Mouse (Mus musculus) gastrocnemius, adult 18-20 months (tissue): Measurements from ENCODE around the gene Ddx52. TPM values are rescaled to one million over a fixed set of nuclear protein-coding genes. Genes with fewer than 3 reads are reported as not detected.

Experiments
- DNase-seq: peaks from one replicate; pipeline ENCODE4 v3.0.0; 2021; ENCODE audit warnings: low spot score
- total RNA-seq, 2 experiments: library from RNA; stranded (reverse); gene quantifications; 2 replicates each; pipeline ENCODE4 v1.2.3; 2021

Ddx52 gene
- total RNA-seq, 2 experiments from 2014 or later = 9.5 to 10.5 TPM

DNA sequence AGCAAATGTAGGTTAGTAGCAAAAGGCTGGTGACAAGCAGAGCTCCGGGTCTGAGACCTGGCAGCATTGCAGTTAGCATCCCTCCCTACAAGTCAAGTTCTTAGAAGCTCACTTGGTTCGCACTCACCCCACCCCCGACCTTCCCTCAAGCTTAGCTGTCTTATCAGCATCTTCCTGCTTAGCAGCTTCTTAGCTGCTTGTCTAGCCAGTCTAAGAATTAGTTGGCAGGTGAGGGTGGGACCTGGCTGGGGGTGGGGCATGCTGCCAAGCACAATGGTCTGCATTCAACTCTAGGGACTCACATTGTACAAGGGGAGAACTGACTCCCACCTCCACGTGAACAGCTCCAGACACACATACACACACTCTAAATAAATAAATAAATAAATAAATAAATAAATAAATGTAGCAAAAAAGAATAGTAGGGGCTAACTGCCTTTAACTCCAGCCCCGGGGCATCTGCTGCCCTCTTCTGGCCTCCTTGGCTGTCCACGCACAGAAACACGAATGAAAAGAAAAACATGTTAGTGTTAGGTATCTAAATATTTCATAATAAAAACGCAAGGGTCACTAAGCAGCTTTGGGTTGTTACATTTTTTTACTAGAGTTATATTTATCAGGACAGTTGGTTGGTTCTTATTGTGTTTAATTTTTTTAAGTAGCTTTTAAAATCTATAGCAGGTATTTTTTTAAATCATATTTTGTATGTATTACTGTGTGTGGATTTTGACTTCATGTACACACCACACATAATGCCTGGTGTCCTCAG lies 25.8 kb downstream of the Ddx52 start:
- DNase-seq = no peak

DNA sequence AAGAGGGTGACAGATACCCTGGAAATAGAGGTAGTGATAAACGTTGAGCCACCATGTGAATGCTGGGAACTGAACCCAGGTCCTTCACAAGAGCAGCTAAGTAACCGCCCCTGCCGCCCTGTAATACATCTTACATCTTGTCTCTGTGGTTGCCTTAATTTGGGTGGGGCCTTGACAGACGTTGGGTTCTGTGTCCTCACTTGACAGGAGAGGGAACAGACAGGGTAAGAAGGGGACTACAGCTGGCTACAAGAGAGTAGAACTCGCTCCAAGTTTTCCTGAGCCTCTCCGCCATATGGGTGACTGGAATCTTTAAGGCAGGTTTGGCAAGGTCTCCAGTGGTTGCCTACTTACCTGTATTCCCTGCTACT lies 26.3 kb downstream of the Ddx52 start:
- no peak for DNase-seq

DNA sequence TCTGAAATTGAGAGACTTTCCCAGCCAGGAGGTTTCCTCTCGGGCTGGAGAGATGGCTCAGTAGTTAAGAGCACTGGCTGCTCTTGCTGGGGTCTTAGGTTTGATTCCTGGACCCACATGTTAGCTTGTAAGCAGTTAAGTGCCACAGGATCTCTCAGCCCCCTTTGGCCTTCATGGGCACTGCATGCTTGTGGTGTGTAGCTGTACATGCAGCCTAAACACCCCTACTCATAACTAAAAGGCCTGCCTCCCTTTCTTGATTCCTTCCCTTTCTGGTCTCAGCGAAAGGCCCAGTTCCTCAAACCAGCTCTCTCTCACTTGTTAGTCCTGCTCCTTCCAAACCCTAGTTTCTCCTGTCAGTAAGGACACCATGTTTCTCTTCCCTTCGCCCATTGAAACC lies 27.2 kb downstream of the Ddx52 start:
- no peak for DNase-seq

DNA sequence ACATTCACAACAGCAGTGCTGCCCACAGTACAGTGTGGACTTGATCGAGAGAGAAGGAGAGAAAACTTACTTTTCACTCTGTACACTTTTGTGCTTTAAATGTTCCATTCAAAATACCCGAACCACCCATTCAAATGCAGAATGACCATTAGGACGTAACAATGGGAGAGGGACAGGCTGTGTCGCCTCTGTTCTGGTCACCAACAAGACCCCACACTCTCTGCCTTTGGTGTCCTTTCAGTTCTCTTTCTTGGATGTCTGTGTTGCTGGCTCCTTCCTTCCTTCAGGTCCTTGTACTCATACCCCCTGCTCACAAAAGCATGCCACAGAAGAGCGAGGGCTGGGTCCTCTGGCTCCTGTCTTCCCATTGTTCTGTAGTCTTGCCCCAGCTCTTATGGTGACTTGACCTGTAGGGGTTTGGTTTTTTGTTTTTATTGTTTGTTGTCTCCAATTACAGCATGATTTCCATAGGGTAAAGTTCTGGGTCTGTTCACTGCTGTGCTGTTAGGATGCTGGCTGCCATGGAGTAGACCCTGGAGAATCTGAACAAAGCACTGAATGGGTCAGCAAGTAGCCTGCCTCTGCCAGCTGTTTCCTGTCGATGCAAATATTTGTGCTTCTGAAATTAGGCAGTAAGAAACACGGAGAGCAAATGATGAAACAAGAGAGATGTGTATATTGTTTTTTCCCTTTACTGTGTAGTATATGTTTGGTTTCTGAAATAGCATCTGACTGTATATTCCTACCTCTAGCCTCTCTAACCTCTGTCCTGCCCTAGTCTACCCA lies 32.9 kb downstream of the Ddx52 start:
- DNase-seq = no peak

DNA sequence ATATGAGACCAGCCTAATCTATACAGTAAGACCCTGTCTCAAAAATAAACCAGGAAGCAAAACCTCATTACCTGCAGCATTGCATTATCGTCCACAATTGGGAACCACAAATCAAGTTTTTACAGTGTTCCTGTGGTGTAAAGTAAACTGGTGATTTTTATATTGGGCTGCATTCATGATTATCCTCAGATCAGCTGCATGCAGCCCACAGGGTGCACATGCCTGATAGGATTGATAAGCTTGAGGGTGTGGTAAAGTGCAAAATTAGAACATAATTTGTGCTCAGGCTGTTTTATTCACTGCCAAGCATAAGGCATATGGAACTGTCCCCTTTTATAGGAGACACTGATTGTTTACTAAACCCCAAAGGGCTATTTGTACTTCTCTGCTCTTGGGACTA lies 33.6 kb downstream of the Ddx52 start:
- DNase-seq = no peak

DNA sequence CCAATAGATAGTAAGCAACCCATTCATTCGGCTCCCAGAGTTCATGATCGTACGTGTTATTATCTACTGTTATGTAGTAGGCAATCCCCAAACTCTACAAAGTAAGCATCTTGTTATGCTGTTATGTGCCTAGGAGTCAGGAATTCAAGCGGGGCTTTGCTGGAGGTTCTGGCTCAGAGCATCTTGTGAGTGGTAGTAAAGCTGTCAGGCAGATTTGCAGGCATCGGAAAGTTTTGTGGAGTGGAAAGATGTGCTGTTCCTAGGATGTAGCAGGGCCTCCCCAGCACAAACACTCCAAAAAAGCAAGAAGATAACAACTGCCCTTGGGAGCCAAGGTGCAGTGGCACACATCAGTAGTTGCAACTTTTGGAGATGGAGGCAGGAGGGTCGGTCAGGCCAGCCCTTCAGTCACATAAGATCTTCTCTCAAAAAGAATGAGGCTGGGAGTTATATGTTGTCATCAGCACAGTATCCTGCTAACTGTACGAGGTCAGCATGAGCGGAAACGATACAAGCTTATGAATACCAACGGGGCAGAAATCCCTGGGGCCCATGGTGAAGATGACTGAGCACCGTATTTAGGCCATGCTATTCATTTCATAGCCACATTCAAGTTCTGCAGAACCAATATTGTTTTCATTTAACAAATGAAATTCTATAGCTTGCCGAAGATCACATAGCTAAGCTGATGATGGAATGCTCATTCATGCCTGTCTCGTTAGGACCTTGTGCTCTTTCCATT lies 34.5 kb downstream of the Ddx52 start:
- no peak for DNase-seq

DNA sequence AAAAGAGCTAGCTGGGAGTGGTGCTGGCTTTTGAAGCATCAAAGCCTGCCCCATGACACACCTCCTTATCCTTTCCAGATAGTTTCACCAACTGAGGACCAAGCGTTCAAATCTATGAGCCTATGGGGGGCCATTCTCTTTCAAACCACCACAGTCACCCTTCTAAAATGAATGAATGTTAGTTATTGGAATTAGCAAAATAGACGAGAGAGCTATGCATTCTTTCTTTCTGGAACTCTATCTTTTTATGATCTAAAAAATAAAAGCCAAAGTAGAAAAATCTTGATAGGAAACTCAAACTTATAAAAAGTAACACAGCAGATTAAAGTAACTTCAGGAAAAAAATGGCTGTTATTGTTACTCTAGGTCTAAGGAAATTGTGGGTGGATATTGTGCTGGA lies 35.9 kb downstream of the Ddx52 start:
- DNase-seq = no peak

DNA sequence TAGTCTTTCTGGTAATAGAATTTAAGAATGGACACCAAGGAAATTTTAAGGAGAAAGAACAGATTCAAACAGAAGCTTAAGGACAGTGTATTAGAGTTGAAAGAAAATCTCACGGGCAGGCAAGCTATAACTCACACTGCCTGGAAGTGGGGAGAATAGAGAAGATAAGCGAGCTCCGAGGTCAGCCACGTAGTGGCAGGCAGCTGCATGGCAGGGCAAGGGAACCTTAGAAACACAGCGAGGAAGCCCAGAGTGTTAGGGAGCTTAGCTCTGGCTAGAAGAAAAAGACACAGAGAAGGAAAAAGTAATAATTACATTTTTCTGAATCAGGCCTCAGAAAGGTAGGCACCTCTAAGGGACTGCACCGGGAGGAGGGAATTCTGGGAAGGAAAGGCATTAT lies 38.1 kb downstream of the Ddx52 start:
- no peak for DNase-seq

DNA sequence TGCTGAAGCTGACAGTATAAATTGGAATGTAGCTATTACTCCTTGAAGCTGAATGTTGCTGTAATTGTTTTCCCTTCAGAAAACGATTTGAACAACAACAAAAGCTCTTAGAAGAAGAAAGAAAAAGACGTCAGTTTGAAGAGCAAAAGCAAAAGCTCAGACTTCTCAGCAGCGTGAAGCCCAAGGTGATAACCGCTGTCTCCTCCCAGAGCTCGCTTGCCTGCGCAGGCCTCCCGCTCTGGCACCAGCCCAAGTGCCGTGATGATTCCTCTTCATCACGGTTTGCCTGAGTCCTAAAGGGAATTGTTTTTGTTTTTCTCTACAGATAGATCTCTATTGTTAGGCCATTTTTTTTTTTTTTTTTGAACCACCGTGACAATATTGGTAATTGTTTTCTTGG lies 39.5 kb downstream of the Ddx52 start:
- DNase-seq = no peak

DNA sequence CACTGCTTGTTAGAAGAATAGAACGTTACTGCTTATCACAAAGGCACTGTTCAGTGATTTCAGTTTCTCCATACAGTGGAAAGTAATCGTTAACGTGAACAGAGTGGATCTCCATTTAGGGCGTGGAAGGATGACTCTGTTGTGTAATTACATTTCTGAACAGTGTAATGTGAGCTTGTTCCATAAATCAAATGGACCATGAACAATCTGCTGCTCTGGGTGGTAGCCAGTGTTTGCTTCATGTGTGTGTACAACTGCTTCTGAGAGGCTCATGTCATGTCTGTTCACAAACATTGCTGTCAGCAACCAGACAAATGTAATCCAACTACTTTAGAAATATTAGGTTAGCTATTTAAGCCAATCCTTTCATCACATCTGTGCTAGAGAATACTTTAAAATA lies 49.8 kb downstream of the Ddx52 start:
- no peak for DNase-seq

DNA sequence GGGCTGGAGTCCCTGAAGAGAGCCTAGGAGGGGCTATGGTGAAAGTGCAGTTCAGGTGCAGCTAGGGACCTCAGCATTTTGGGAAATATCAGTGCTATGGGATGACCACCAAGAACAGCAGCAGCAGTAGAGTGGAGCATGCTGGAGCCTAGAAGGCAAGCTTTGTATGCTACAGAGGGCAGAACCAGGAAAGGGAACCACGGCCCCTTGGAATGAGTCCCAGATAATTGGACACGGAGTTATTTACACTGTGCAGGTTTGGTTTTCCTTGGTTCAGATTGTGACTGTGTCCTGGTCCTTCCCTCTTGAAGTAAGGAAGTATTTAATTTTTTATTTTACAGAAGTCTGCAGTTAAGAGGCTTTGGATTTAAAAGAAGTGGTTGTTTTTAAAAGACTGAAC lies 51.6 kb downstream of the Ddx52 start:
- DNase-seq = peak; percentile 50

DNA sequence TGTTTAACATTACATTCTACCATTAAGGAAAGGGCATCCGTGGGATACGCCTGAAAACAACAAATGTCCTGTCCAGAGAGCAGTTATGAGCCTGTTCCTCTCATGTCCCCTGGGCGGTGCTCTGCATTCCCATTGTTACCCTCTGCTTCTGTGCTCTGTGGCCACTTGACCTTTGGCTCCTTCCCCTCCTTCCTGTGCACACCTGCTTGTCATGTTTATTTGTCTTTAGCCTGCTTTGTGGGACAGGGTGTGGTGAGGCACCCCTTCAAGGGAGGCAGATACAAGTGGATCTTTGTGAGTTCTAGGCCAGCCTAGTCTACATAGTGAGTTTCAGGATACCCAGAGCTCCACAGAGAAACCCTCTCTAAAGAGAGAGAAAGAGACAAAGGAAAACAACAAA lies 52.6 kb downstream of the Ddx52 start:
- no peak for DNase-seq

DNA sequence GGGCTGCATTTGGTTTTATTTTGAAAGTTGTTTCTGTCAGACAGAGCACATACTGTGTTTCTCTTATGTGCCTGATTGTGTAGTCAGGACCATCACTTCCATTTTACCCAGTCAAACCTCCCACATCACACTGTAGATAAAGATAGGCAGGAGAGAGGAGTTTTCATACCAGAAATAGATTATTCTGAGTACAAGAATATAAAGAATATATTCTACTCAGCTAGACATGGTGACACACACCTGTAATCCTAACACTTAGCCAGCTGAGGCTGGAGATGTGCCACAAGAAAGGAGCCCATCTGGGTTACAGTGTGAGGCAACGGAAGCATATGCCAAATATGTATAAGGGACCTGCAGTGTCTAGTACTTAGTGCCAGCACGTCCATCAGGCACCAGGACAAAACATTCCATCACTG lies 53.7 kb downstream of the Ddx52 start:
- no peak for DNase-seq

DNA sequence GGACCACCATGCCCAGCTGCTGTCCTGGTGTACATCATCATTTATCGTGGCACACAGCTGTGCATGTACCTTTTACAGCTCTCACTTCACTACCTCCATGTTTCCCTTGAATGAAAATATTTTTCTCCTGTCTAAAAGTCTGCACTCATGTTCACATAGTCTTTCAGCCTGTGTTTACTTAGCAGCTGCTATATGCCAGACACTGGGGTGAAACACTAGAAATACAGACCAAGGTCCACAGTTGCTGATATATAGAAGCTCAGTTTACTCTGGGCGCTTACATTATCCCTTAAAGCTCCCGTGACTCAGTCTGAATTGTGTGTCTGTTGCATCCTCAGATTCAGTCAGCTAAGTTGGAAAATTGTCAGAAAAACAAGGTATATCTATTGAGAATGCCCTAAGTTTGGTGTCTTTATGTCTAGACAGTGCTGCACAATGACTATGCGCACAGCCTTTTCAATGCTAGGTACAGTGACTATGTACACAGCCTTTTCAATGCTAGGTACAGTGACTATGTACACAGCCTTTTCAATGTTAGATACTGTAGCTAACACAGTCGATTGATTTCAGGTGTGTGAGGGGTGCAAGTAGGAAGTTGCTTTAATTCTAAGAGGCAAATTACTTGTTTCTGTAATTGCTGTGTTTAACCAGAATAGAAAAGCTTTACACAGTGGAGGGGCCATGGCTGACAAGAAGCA lies 55.5 kb downstream of the Ddx52 start:
- no peak for DNase-seq

DNA sequence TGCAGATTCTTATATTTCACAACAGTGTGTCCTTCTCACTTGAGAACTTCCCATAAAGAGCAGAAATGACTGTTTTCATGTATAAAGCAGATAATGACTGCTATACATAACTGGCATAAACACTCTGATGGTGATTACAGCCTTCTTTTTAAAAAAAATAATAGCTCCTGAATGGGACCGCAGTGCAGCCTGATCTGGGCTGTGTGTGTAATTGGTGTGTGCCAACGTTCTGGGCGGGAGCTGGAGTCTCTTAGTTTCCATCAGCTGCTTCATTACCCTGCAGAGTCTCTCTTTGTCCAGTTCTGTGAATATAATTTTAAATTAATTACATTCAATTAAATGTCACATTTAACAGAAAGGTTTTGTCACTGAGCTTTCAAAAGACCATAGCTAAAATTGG lies 57.1 kb downstream of the Ddx52 start:
- no peak for DNase-seq

DNA sequence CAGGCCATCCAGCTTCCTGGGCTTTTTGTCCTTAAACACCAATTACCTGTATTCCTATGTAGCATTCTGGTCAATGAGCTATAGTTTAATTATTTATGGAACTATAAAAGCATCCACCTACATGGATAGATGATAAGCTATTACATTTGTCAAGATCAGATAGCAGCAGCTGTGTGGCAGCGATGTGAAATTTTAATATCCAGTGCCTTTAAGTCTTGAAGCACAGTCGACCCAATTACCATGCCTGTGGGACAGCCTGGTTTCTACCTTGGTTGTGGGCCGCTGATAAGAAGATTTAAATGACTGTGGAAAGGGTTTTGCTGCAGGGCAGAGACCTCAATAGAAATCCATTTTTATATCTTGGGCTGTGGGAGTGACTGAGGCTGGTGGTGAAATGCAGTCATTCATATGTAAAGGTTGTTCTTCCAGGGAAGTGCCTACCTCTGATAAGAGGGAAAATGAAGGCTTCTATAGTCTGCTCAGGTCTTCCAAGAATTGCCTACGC lies 57.6 kb downstream of the Ddx52 start:
- DNase-seq = no peak

DNA sequence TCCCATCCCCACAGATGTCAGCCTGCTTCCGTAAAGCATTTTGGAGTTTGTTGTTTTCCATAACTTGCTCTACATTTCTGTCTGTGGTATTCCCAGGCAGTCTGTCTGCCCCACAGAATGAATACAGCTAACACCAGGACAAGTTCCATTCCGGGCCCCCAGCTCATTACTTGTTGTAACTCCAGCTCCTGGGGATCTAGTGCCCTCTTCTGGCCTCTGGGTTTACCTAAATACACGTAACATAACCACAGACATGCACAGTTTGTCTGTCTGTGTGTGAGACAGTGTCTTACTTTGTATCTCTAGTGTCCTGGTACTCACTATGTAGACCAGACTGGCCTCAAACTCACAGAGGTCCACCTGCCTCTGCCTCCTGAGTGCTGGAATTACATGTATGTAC lies 59.4 kb downstream of the Ddx52 start:
- no peak for DNase-seq

DNA sequence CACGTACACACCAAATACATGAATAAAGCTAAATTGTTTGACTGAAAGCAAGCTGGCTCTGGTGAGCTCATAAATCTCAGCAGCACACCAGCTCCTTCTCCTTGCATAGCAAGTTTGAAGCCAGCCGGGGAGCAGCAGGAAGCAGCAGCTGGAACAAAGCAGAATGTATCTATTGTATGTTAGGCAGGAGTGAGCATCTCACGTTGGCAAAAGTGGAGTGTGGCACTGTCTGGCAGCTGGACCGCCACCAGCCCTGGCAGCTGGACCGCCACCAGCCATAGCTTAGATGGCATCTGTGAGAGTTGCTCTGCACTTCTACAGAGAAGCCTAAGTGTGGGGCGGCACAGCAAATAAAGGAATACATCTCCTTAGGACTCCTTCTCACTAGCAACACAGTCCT lies 62.1 kb downstream of the Ddx52 start:
- DNase-seq = no peak

DNA sequence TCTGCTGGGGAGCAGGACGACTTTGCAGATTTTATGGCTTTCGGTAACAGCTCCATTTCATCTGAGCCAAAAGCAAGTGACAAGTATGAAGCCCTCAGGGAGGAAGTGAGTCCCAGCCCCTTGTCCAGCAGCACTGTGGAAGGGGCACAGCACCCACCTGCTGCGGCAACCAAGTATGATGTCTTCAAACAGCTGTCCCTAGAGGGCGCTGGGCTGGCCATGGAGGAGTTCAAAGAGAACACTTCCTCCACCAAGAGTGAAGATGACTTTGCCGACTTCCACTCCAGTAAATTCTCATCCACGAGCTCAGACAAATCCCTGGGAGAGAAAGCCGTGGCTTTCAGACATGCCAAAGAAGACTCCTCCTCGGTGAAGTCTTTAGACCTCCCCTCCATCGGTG lies 67.1 kb downstream of the Ddx52 start:
- no peak for DNase-seq

DNA sequence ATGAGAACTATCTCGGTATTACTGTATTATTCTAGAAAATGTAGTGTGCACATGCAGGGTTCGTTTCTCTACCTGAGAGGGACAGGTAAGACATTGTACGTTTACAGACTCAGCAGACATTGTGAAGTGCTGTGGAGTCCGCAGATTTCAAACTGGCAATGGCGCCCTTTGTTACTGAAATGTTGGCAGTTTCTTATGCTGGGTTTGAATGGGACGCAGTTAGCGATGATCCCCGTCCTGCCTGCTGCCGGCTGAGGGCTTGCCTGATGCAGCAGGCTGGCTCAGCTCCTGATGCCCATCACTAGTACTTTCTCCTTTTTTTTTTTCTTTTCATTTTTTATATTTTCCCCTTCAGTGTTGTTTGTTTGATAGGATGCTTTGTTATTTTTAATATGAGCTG lies 68.5 kb downstream of the Ddx52 start:
- no peak for DNase-seq

DNA sequence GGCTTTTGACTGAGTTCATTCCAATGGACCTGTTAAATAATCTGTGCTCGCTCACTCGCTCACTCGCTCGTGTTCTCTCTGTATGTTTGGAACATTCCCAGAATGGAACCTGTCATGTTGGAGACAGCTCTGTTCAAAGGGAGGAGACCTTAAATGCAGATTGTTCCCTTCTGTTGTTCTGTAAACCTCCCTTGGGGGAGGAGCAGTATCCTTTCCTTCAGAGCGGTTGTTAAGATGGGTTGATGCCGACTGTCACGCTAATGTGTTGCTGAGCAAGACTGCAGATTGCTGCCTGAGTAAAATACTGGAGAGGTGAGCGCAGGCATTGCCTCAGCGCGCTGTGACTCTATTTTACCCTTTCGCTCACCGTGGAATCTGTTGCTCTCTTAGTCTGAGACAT lies 69.2 kb downstream of the Ddx52 start:
- DNase-seq = no peak

DNA sequence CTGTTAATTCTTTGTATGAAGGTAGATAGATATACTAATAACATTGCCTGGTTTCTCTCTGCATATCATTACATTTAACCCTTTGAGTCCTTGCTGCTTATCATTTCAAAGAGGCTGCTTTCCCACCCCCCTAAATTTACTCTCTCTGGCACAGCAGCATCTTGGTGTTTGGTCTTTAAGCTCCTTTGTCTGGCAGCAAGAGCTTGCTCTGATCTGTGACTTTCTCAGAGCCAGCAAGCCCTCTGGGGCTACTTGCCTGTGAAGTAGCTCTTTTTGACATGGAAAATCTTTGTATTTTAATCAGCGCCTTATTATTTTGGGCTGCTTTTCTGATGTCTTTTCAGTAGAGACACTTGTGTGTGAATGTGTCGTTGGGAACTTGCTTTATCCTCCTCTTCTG lies 69.7 kb downstream of the Ddx52 start:
- no peak for DNase-seq
